Mouse (Mus musculus): ENCODE results near the gene Fgfr2. TPM values are rescaled to one million over a fixed set of nuclear protein-coding genes. Genes with fewer than 3 reads are reported as not detected.
A peak's percentile ranks its signal among the peaks of the same experiment; 100 is the strongest.

The Fgfr2 gene
- polyA plus RNA-seq, 2 experiments from 2014 or later, result not detected

GRCm38 (mm10) chr7:132321392-132321958 lies 801.7 kb downstream of the Fgfr2 start:
- no peak for ATAC-seq

DNA sequence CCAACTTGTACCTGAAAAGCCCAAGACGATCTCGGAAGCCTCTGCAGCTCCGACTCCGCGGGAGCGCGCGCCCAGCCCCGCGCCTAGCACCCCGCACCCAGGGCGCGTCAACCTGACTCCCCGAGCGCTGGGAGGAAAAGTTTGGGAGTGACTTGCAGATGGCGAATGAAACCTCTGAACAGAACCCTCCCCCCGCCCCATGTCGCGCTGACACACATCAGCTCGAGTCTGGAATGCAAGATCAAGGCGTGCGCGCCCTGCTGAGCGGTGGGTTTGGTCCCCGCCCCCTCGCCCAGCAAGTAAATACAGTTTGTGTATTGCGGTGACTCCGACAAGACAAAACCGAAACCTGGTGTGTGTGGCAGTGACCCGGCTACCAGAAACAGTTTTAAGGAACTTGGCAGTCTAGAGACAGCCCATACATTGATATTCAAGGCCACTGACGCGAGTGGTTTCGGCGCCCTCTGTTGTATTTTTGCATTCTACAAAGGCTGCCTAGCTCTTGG lies 806.1 kb downstream of the Fgfr2 start, which contains the start of gene Chst15:
TSS of gene Chst15 (minus strand) at position 193 of the 506 bp plus-strand sequence.
- peak; percentile 42 for ATAC-seq

GRCm38 (mm10) chr7:132316101-132317035 lies 806.8 kb downstream of the Fgfr2 start:
- ATAC-seq, result peak; percentile 72

DNA sequence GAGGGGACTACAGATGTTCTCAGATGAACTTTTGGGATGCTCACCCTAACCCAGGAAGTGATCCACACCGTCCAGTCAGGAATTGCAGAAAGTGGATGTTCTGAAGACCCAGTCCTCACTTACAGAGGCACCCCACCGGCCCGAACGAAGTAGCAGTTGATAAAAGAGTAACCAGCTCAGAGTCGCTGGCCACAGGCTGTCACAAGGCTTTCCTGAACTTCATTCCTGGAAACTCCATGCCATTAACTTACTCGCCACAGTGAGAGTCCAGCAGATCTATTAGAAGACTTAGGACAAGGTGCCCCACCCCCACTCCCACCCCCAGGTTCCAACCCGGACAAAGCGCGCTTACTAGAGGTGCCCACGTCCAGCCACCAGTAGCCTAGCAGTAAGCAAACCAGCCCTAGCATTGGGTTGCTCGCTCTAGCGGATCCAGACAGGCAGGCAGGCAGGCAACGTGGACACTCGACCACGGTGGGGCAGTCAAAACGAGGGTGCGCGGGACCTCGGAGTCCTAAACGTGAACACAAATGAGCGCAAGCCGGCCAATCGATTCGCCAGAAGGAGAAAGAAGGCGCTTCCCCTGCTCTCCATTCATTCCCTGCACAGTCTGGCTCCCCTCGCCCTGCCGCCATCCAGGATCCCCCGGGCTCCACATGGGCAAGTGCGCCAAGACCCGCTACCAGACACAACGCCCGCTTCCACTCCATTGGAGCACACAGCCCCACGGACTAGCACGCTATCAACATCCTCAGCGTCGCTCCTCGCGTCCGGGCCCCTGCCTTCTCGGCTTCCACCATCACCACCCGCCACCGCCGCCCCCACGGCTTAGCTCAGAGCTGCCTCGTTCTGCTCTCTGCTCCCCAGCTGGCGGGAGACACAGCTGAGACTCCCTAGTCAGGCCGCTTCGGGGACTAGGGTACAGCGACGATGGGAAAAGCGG lies 807.7 kb downstream of the Fgfr2 start:
- ATAC-seq, result peak; percentile 38

- no peak for ATAC-seq
Measured at GRCm38 (mm10) chr7:132312396-132312795, 810.8 kb downstream of the Fgfr2 start.

DNA sequence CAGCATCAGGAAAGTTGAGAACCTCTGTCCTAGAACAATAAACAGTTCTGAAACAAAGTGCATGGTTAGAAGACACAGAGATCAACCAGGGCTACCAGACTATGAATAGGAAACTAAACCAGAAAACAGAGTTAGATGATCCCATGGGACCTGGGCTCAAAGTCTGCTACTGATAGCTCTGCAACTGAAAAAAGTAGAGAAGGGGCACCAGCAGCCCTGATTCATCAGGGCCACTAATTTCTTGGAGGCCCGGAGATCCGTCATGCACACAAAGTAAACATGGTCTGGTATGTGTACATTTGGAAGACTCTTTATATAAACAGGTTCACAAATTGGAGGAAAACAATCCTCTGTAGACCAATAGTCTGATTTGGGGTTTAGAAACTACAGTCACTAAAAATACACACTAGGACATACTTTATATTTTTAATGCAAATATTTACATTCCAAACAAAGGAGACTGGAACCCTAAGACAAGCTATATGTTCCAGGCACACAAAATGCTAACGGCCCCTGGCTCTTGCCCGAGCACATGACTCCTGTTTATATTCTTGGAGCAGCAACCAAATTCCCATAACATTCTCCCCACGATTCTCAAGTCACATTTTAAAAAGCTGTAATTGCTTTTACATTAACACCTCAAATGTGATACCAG lies 814.5 kb downstream of the Fgfr2 start:
- ATAC-seq, result no peak

- no peak for ATAC-seq
Measured at GRCm38 (mm10) chr7:132307722-132308271, 815.4 kb downstream of the Fgfr2 start.

GRCm38 (mm10) chr7:132306671-132307412 lies 816.3 kb downstream of the Fgfr2 start:
- no peak for ATAC-seq

DNA sequence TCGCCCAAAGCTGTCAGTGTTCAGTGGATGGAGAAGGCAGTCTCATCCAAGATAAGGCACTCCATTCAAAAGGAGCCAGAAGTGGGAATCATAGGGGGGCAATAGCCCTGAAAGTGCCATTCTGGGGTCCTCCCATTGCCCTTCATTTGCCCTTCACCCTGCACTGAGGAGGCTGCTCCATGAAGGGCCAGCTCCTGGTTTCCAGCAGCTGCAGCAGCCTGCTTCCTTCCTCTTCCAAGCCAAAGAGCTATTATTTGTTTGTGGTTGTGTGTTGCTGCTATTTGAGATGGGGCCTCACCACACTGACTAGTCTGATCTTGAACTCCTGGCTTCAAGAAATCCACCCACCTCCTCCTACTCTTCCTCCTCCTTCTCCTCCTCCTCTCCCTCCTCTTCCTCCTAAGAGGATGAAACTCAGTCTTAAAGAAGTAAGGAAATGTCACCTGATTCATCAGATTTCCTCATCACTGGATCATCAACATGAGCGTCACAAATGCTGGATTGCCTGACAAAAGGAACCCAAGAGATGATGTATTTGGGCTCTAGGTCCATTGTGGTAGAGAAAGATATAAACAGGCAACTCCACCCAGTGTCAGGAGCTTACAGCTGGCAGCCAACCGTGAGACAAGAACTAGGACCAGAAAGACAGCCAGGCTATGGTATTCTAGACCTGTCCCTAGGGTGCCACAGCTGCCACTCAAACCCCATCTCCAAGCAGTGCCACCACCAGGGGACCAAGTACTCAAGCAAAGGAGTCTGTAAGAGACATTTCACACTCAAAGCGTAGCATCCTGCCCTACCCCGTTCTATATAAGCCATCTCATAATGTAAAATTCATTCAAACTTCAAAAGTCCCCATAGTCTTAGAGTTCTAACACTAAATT lies 817.4 kb downstream of the Fgfr2 start:
- no peak for ATAC-seq

DNA sequence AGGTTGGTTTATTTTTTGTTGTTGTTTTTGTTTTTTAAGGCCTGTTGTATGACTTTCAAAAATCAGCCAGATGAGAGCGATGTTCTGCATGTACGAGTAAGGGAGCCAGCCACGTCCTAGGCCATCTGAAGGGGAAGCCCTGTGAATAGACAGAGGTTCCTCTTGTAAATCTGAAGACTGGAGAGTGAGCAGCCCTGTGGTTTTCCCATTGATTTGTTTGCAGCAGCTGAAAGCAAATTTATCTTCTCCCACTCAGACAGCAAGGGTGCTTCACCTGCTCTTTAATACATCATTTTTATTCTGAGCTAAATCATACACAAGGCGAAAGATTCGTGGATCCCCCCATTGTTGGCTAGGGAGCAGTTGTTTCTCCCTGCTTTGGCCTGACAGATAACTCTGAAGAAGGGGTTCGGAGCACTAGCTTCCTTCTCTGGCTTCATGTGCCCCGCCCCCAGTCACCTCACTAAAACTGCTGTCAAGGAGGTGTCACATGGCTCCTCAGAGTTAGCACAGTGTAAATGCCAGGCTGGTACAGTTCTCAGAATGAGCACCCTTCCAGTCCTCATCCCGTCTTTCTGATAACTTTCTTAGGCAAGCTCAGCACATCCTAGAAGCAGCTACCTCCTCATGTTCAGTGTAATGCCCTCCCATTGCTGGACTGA lies 818.6 kb downstream of the Fgfr2 start:
- no peak for ATAC-seq

DNA sequence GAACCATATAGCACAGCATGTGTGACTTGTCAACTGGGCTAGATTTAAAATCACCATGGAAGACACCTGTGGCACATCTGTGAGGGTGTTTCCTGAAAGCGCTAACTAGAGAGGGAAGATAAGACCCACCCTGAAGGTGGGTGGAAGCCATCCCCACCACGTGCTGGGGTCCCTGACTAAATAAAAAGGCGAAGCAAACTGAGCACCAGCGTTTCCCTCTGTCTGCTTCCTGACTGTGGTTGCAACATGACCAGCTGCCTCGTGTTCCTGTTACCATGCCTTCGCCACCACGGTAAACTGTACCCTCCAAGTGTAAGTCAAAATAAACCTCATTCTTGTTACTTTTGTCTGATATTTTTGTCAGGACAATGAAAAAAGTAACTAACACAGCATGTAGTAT lies 819.2 kb downstream of the Fgfr2 start:
- ATAC-seq, result no peak

GRCm38 (mm10) chr7:132302508-132303241 lies 820.5 kb downstream of the Fgfr2 start:
- no peak for ATAC-seq

- ATAC-seq, result no peak
Measured at GRCm38 (mm10) chr7:132299661-132300210, 823.4 kb downstream of the Fgfr2 start.

DNA sequence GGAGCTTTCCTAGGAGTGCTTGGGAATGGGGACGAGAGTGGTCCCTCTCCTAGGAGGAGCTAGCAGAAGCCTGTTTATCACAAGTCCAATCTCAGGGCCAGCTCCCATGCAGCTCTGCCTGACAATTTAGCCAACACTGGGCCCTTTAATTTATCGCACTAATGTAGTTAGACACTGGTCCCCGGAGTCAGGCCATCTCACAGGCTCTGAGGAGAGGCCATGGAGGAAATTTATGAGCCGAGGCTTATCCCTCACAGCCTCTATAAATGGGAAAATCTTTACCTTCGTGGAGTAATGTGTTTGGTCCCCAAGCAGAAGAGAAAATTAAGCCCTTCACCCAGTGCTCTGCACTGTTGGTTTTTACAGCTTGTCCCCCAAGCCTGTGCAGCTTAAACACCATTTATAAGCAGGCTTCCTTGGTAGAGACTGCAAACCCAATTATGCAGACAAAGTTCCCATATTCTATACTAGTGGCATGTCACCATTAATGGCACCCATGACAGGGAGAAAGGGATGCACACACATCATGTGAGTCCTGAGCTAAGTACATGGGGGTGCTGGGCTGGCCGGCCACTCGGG lies 824.6 kb downstream of the Fgfr2 start:
- no peak for ATAC-seq

DNA sequence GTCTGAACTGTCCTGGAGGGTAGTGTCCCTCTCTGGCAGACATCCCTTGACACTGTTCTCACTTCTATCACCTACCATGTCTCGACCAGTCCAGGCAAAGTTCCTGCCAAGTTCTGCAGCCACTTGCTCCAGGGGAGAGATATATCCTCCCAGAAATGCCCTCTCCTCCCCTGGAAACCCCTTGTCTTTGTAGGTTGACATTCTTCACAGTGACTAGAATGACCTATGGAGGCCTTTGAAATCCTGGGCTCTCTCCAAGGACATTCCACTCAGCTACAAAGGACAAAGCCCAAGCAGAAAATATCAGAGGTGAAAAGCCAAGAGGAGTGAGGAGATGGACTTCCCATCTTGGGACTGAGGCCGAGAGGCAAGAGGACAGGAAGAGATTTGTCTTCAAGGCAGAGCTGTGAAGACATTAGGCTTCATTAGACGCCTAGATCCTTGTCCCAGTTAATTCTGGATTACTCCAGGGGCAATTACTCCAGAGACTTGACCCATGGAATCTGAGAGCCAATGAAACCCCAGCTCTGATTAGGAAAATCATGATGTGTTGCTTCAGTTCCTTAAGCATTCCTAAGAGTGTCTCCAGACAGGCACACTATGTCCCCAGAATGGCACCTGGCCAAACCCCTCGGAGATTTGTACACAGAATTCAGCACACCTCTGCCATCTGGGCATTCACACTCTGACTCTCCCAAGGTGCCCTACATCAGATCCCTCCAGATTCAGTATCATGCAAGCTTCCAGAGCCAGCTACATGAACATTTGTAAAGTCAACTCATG lies 826.3 kb downstream of the Fgfr2 start:
- ATAC-seq, result no peak

DNA sequence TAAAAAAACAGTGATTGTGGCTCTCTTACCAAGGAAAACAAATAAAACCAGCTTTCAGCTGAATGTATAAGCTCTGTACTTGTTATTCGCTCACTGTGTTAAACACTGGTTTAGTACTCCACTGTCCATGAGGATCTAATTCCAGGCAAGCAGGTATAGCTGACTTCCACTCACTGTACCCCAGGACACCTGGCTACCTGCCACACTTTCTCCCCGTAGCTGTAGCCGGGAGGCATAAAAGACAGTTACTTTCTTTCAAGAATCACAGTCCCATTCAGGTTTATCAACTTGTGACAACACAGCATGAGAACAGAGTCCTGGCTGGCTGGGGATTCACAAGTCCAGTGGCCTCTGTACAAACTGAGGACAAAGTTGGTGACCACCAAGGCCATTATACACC lies 827.0 kb downstream of the Fgfr2 start:
- no peak for ATAC-seq

GRCm38 (mm10) chr7:132287340-132287664 lies 835.8 kb downstream of the Fgfr2 start:
- no peak for ATAC-seq

Measured in activated CD4-positive, CD25-positive, alpha-beta regulatory T cell, adult 4 months (primary cell).